Mouse (Mus musculus): ENCODE data around the gene Slfn3. TPM values are rescaled to one million over a fixed set of nuclear protein-coding genes. Genes with fewer than 3 reads are reported as not detected.
"Not testable (repeated sequence)": the region's sequence is repeated elsewhere in the genome, so short reads cannot be mapped to it uniquely, and the experiment has no call there.

Gene Slfn3
- polyA plus RNA-seq (2011; ENCODE audit: insufficient read depth, insufficient read length, low replicate concordance, missing spikeins), result 4.0 and 6.4 TPM in 2 replicates

DNA sequence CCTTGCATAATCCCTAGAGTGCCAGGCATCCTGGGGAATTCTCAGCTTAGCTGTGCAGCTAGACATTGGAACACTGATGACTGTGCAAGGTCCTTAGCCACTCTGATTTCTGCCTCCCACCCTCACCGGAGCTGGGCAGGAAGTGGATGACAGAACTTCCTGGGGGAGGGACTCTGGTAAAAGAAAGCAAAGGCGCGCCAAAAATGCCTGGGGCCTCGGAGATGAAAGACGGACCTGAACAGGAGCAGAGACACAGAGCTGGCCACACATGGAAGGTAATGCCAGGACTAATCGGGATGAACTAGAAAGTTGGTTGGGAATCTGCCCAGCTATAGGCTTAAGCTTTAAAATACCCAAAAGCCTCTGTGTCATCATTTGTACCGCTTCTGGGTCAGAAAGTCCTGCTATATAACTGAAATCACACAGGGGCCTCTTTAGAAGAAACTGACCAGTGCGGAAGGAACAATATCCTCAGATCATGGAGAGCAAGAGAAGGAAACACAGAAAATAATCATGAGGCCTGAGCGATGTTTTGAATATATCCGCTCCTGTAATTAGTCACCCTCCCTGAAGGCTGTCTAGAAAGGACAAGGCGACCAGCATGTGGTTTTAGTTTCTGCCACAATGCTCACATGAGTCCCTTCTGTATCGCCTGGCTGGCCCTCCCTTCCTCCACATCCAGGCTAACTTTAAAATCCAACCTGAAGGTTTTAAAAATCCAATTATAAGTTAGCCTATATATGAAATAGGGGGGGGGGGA, at the start of gene Slfn3:
TSS of gene Slfn3 (plus strand) at position 197 of the 760 bp plus-strand sequence.
- Histone ChIP-seq H3K4me3 (replicated peaks; ENCODE audit: control insufficient read depth, low read depth, low read length) (peak within 1 kb of the TSS; percentile 70), H3K27ac (ENCODE audit: control insufficient read depth, insufficient read depth, low read depth, low read length, poor library complexity) (peak within 1 kb of the TSS; percentile 69; the same call in 1 of the 2 replicates), H3K4me1 (ENCODE audit: control insufficient read depth, insufficient read depth, low read length) (peaks cover 5% of the 10 kb centered on the region; the same call in 1 of the 2 replicates)
- under 1% methylated on average over 12 of the region's 12 CpGs for WGBS
- TF ChIP-seq POLR2A (IDR thresholded peaks at IDR 0.05; ENCODE audit: borderline replicate concordance, control insufficient read depth, low read depth, low read length) (no peak), CTCF (IDR thresholded peaks at IDR 0.05; ENCODE audit: control insufficient read depth, insufficient read depth, low read length) (no peak)

DNA sequence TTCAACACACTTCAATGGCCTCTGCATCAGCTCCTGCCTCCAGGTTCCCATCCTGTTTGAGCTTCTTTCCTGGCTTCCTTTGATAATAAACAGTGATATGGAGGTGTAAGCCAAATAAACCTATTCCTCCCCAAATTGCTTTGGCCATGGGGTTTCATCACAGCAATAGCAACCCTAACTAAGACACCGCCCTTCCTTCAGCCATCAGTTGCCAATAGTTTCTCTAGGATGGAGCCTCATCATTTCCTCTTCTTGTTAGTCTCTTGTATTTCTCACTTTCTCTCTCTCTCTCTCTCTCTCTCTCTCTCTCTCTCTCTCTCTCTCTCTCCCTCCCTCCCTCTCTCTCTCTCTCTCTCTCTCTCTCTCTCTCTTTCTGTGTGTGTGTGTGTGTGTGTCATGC, 42.2 kb upstream of the Slfn3 start:
- H3K4me1 ChIP-seq (ENCODE audit: control insufficient read depth, insufficient read depth, low read length); H3K27ac ChIP-seq (ENCODE audit: control insufficient read depth, insufficient read depth, low read depth, low read length, poor library complexity); H3K4me3 ChIP-seq (replicated peaks; ENCODE audit: control insufficient read depth, low read depth, low read length): not testable (repeated sequence)
- WGBS, result no CpG with 5 or more reads among the region's 1 CpGs

DNA sequence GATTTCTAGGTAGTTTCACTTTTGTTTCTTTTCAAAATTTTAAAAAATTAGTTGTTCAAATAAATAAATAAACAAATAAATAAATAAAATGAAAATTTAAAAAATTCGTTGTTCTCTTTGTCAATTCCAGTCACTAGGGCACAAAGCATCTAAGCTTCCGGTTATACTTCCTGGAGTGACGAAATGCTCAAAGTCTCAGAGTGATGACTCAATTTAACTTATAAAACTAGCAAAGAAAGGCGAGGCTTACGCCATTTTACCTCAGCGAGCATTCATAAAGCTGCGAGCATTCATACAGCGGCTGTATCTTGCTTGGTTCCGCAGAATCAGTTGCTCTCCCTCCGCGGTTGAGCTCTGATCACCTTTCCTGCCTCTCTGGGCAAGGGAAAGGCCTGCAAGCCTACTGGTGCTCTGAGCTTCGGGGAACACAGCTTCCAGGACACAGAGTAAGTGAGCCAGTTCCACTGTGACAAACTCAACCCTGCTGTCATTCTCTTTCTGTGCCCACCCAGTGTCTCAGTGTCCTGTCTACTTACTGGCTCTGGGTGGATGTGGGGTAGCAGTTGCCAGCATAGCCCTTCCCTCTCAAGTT, 16.1 kb upstream of the Slfn3 start, which contains the start of gene Slfn4:
TSS of gene Slfn4 (plus strand) at position 239 of the 592 bp plus-strand sequence.
- Histone ChIP-seq H3K27ac (ENCODE audit: control insufficient read depth, insufficient read depth, low read depth, low read length, poor library complexity) (peak within 1 kb of the TSS; percentile 83), H3K4me3 (replicated peaks; ENCODE audit: control insufficient read depth, low read depth, low read length) (peak within 1 kb of the TSS; percentile 61), H3K4me1 (ENCODE audit: control insufficient read depth, insufficient read depth, low read length) (peaks cover 6% of the 10 kb centered on the region)
- WGBS, result 57% methylated on average over 12 of the region's 12 CpGs
- TF ChIP-seq POLR2A (IDR thresholded peaks at IDR 0.05; ENCODE audit: borderline replicate concordance, control insufficient read depth, low read depth, low read length) (no peak), CTCF (IDR thresholded peaks at IDR 0.05; ENCODE audit: control insufficient read depth, insufficient read depth, low read length) (no peak)

DNA sequence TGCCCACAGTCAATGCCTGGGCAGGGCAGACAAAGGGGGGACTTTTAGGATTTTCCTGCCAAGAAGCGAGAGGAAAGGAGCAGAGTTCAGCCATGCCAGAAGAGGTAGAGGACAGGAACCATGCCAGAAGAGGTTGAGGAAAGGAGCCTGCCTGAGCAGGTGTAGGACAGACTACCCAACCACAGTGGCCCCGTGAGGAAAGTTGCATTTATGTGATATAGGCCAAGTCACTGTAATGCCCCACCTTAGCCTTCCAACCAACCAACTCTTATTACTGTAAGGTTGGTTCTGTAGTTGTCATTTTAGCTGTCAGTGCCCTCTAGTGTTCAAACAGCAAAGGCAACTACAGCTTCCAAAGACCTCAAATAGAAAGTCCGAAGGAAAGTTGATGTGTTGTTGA, 871 bp downstream of the Slfn3 start:
- WGBS, result 6% methylated on average over 3 of the region's 3 CpGs

DNA sequence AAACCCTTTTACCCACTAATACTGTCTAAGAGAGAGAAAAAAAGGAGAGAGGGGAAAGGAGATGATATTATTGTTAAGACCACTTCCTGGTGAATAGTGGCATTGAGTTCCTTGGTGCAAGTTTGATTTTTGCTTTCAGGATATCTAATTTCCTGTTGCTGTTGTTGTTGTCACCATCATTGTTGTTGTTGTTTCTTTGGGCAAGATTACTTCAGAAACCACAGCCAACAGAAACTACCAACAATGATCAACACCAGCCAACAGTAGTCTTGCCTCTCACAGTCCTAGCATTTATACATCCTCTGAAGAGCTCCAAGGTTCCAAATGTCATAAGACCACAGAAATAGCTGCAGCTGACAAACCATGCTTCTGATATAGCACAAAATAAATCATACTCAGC, 13.9 kb downstream of the Slfn3 start:
- no peaks in the 10 kb centered on the region for H3K4me1 ChIP-seq (ENCODE audit: control insufficient read depth, insufficient read depth, low read length)
- H3K4me3 ChIP-seq (replicated peaks; ENCODE audit: control insufficient read depth, low read depth, low read length), result no peak overlapping the region
- no peak for TF ChIP-seq CTCF (IDR thresholded peaks at IDR 0.05; ENCODE audit: control insufficient read depth, insufficient read depth, low read length)
- no peak for TF ChIP-seq POLR2A (IDR thresholded peaks at IDR 0.05; ENCODE audit: borderline replicate concordance, control insufficient read depth, low read depth, low read length)
- no peak overlapping the region for H3K27ac ChIP-seq (ENCODE audit: control insufficient read depth, insufficient read depth, low read depth, low read length, poor library complexity)

More for the DNA sequence above, 871 bp downstream of the Slfn3 start:
- Histone ChIP-seq H3K4me3 (replicated peaks; ENCODE audit: control insufficient read depth, low read depth, low read length) (peak overlapping the region; percentile 69), H3K4me1 (ENCODE audit: control insufficient read depth, insufficient read depth, low read length) (peaks cover 5% of the 10 kb centered on the region; the same call in 1 of the 2 replicates), H3K27ac (ENCODE audit: control insufficient read depth, insufficient read depth, low read depth, low read length, poor library complexity) (peak overlapping the region; percentile 69; the same call in 1 of the 2 replicates)
- TF ChIP-seq POLR2A (IDR thresholded peaks at IDR 0.05; ENCODE audit: borderline replicate concordance, control insufficient read depth, low read depth, low read length) (no peak), CTCF (IDR thresholded peaks at IDR 0.05; ENCODE audit: control insufficient read depth, insufficient read depth, low read length) (no peak)

DNA sequence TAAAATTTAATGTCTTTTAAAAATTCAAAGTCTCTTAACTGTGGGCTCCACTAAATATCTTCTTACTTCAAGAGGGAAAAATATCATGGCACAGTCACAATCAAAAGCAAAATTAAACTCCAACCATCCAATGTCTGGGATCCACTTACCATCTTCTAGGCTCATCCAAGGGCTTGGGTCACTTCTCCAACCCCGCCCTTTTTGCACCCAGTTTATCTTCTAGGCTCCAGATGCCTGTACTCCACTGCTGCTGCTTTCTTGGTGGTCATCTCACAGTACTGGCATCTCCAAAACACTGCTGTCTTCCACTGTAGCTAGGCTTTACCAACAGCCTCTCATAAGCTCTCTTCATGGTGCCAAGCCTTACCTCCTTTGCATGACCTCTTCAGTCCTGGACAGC, 25.0 kb downstream of the Slfn3 start:
- TF ChIP-seq CTCF (IDR thresholded peaks at IDR 0.05; ENCODE audit: control insufficient read depth, insufficient read depth, low read length) (no peak), POLR2A (IDR thresholded peaks at IDR 0.05; ENCODE audit: borderline replicate concordance, control insufficient read depth, low read depth, low read length) (no peak)
- whole genome bisulfite sequencing, result 86% methylated on average over 1 of the region's 1 CpGs
- Histone ChIP-seq H3K4me1 (ENCODE audit: control insufficient read depth, insufficient read depth, low read length) (no peaks in the 10 kb centered on the region), H3K4me3 (replicated peaks; ENCODE audit: control insufficient read depth, low read depth, low read length) (no peak overlapping the region), H3K27ac (ENCODE audit: control insufficient read depth, insufficient read depth, low read depth, low read length, poor library complexity) (no peak overlapping the region)

DNA sequence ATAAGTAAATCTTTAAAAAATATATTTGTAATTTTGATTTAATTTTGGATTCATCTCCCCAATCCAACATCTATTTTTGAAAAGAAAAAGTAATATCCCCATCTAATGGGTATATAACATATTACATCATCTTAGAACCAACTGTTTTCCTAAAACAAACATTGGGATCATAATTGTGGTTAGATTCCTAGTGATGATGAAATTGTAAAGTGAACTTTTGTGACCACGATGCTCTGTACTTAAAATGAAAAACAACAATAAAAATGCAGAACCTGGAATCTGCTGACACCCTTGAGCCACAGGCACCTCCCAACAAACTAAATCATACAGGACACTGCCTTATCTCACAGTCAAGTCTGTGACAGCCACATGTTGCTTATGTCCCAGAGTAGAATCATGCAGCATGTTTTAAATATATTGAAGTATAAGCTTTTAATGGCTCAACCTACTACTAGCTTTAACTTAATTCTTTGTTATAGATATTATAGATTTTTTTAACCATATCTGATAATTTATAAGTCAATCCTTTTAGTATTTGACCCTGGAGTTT, 30.3 kb downstream of the Slfn3 start:
- H3K4me3 ChIP-seq (replicated peaks; ENCODE audit: control insufficient read depth, low read depth, low read length), result no peak overlapping the region
- peaks cover 4% of the 10 kb centered on the region for H3K4me1 ChIP-seq (ENCODE audit: control insufficient read depth, insufficient read depth, low read length)
- TF ChIP-seq POLR2A (IDR thresholded peaks at IDR 0.05; ENCODE audit: borderline replicate concordance, control insufficient read depth, low read depth, low read length) (no peak), CTCF (IDR thresholded peaks at IDR 0.05; ENCODE audit: control insufficient read depth, insufficient read depth, low read length) (no peak)
- H3K27ac ChIP-seq (ENCODE audit: control insufficient read depth, insufficient read depth, low read depth, low read length, poor library complexity), result no peak overlapping the region
- 41% methylated on average over 1 of the region's 1 CpGs for WGBS

DNA sequence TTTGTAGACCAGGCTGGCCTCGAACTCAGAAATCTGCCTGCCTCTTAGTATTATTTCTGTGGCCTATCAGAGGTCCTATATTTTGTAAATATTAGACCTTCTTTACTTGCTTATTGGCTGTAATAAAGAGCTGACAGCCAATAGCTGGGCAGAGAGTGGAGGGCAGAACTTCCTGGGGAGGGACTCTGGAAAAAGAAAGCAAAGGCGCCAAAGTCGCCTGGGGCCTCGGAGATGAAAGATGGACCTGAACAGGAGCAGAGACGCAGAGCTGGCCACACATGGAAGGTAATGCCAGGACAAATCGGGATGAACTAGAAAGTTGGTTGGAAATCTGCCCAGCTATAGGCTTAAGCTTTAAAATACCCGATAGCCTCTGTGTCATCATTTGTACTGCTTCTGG, 32.2 kb downstream of the Slfn3 start:
- Histone ChIP-seq H3K4me1 (ENCODE audit: control insufficient read depth, insufficient read depth, low read length) (peaks cover 4% of the 10 kb centered on the region), H3K4me3 (replicated peaks; ENCODE audit: control insufficient read depth, low read depth, low read length) (peak overlapping the region; percentile 95), H3K27ac (ENCODE audit: control insufficient read depth, insufficient read depth, low read depth, low read length, poor library complexity) (peak overlapping the region; percentile 26)
- 3% methylated on average over 7 of the region's 7 CpGs for WGBS
- TF ChIP-seq POLR2A (IDR thresholded peaks at IDR 0.05; ENCODE audit: borderline replicate concordance, control insufficient read depth, low read depth, low read length) (no peak), CTCF (IDR thresholded peaks at IDR 0.05; ENCODE audit: control insufficient read depth, insufficient read depth, low read length) (no peak)

DNA sequence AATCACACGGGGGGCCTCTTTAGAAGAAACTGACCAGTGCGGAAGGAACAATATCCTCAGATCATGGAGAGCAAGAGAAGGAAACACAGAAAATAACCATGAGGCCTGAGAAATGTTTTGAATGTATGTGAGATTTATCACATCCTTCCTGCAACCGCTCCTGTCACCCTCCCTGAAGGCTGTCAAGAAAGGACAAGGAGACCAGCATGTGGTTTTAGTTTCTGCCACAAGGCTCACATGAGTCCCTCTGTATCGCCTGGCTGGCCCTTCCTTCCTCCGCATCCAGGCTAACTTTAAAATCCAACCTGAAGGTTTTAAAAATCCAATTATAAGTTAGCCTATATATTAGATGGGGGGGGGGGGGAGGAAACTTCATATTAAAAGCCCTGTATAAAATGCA, 32.7 kb downstream of the Slfn3 start:
- H3K27ac ChIP-seq (ENCODE audit: control insufficient read depth, insufficient read depth, low read depth, low read length, poor library complexity), result peak overlapping the region; percentile 72; the same call in 1 of the 2 replicates
- WGBS, result under 1% methylated on average over 5 of the region's 5 CpGs
- H3K4me1 ChIP-seq (ENCODE audit: control insufficient read depth, insufficient read depth, low read length), result not testable (repeated sequence)
- H3K4me3 ChIP-seq (replicated peaks; ENCODE audit: control insufficient read depth, low read depth, low read length), result peak overlapping the region; percentile 95

All from bone marrow, adult 2 months (tissue).